Mouse (Mus musculus) ovary, adult 18-20 months (tissue): ENCODE data around the gene Arhgef39.

Experiments
- DNase-seq: peaks from one replicate; pipeline ENCODE4 v3.0.0; 2022; ENCODE audit warnings: low spot score, mixed read lengths

Gene Arhgef39

GRCm38 (mm10) chr4:43478906-43479832, 20.3 kb downstream of the Arhgef39 start:
- DNase-seq: no peak

GRCm38 (mm10) chr4:43478534-43478858, 21.0 kb downstream of the Arhgef39 start:
- no peak for DNase-seq

- peak; percentile 82 for DNase-seq
Measured at GRCm38 (mm10) chr4:43477857-43478533, 21.5 kb downstream of the Arhgef39 start.

- DNase-seq: no peak
Measured at GRCm38 (mm10) chr4:43476604-43477003, 22.9 kb downstream of the Arhgef39 start.

GRCm38 (mm10) chr4:43473636-43474035, 25.9 kb downstream of the Arhgef39 start:
- no peak for DNase-seq

- no peak for DNase-seq
Measured at GRCm38 (mm10) chr4:43470301-43470700, 29.2 kb downstream of the Arhgef39 start.

- no peak for DNase-seq
Measured at GRCm38 (mm10) chr4:43466872-43467271, 32.6 kb downstream of the Arhgef39 start.

GRCm38 (mm10) chr4:43465935-43466334, 33.6 kb downstream of the Arhgef39 start:
- no peak for DNase-seq

GRCm38 (mm10) chr4:43463102-43463501, 36.4 kb downstream of the Arhgef39 start:
- DNase-seq: no peak

- DNase-seq: no peak
Measured at GRCm38 (mm10) chr4:43457124-43457523, 42.4 kb downstream of the Arhgef39 start.

- no peak for DNase-seq
Measured at GRCm38 (mm10) chr4:43456470-43456869, 43.0 kb downstream of the Arhgef39 start.

GRCm38 (mm10) chr4:43454041-43454836, 45.3 kb downstream of the Arhgef39 start, which contains the start of gene Cd72:
Gene Cd72, minus strand, starts transcription at chr4:43454628.
- no peak for DNase-seq

GRCm38 (mm10) chr4:43453413-43453812, 46.1 kb downstream of the Arhgef39 start:
- no peak for DNase-seq

- DNase-seq: no peak
Measured at GRCm38 (mm10) chr4:43452315-43452714, 47.2 kb downstream of the Arhgef39 start.

- no peak for DNase-seq
Measured at GRCm38 (mm10) chr4:43448554-43448953, 50.9 kb downstream of the Arhgef39 start.

GRCm38 (mm10) chr4:43447251-43447650, 52.2 kb downstream of the Arhgef39 start:
- DNase-seq: peak; percentile 84
